Mouse (Mus musculus): Measurements from ENCODE around the gene Lypd1.
A peak's percentile ranks its signal among the peaks of the same experiment; 100 is the strongest.

Lypd1 gene

DNA sequence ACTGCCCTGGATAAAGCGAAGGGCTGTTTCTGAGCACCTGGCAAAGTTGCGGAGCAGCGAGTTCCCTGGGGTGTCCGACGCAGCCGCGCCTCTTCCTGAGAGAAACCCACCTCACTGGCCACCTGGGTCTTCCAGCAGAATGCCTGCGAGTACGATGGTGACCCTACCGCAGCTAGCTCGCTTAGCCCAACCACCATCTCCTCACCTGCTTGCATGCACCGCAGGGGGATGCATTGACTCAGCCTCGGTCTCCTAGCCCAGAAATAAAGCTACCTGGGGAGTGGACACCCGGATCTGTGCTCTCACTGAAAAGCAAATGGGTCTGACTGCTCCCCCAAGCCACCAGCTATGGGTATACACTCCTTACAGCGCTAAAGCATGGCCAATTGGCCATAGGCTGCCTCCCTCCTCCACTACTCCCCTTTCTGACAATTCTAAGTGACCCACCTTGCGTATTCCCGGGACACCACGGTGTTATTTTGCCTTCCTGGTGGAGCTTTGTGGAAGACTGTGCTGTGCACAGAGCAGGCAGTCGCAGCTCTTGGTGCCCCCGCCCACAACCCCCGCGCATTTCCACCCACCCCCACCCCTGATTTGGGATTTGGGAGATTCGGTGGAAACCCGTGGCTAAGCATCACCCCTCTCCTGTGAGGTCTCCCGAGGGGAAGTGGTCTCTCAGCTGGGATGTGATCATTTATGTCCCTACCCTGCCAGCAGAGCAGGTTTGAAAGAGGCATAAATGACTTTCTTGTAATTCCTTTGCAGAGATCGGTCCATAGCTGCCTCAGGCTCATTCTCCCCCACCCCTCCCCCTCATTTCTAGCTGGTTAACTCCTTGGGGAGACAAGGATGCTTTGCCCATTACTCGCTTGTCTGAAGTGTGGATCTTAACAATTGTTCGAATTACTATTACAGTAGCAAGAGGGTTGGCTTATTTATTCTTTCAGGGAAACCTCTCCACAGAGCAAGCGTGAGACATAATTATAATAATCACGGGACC lies at the start of gene Lypd1:
Gene Lypd1 (minus strand): TSS at position 501 of the 1,000 bp plus-strand sequence.
- no peak for DNase-seq (ENCODE audit: low read depth, low spot score)

- DNase-seq (ENCODE audit: low read depth, low spot score): no peak
Measured at GRCm38 (mm10) chr1:125951026-125951425, 38.1 kb upstream of the Lypd1 start.

GRCm38 (mm10) chr1:125949076-125949475 lies 36.2 kb upstream of the Lypd1 start:
- peak; percentile 4 for DNase-seq (ENCODE audit: low read depth, low spot score)

DNA sequence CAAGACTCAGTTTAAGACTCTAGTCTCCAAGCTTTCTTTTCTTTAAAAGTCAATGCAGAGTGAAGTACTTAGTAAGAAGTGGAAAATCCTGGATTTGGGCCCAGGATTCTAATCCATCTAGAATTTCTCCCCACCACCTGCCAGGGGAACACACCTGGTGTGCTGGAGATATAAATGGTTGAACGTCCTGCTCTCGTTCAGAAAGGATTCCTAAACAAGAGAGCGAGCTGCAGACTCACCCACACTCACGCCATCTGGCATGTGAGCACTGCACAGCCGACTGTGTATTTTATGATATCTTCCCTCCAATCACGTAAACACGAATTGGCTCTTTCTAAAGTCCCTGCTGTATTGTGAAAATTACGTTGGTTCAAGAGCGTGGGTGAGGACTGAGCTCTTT lies 32.2 kb upstream of the Lypd1 start:
- no peak for DNase-seq (ENCODE audit: low read depth, low spot score)

DNA sequence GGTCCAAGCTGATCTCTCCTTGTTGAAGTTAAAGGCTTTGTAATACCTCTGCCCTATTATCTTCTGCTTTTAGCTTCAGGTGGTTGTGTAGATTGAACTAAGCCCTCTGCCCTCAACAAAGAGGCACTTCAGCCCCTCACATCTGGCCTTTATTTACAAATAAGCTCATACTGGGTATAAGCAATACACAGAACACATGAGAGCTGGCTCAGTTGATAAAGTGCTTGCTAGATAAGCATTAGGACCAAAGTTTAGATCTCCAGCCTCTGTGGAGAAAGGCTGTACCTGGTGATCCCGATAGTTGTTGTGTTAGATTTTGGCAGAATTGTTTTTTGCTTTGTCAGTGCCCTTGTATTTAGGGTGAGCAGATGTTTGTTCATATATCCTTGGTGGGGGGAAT lies 30.4 kb upstream of the Lypd1 start:
- DNase-seq (ENCODE audit: low read depth, low spot score): no peak

DNA sequence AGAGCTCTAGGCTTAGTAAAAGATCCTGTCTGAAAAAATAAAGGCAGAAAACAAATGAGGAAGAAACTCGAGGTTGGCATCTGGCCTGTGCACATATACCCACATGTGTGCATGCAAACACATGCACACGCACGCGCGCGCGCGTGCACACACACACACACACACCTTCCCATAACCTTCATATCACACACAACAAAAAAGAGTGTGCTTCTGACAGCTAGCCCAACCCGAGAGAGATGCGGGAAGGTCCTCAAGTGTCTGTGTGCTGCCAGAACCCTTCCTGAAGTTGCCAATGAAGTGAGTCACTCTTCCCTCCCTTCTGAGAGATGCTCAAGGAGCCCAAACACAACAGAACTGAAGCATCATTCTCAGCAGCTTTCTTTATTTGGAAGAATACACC lies 12.6 kb upstream of the Lypd1 start:
- DNase-seq (ENCODE audit: low read depth, low spot score): peak; percentile 15

GRCm38 (mm10) chr1:125923062-125923461 lies 10.2 kb upstream of the Lypd1 start:
- no peak for DNase-seq (ENCODE audit: low read depth, low spot score)

GRCm38 (mm10) chr1:125920696-125921095 lies 7.8 kb upstream of the Lypd1 start:
- DNase-seq (ENCODE audit: low read depth, low spot score): no peak

- DNase-seq (ENCODE audit: low read depth, low spot score): no peak
Measured at GRCm38 (mm10) chr1:125911901-125912445, 928 bp downstream of the Lypd1 start.

GRCm38 (mm10) chr1:125911337-125911900 lies 1.5 kb downstream of the Lypd1 start:
- no peak for DNase-seq (ENCODE audit: low read depth, low spot score)

DNA sequence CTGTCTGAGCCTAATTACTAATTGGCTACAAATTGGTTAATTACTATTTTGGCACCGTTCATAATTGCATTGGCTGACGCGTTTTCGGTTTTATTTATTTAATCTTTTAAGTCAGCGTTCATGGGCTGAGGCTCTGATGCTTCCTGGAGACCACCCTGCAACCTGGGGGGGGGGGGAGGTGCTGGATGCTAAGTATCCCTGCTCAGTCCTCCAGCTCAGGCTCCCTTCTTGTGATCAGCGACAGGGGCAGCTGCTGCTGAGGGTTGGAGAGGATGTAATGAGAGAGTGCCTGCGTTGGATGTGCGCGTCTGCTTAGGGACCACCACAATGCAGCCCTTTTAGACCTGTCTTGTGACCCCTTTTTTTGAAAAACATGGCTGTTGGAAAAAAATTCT lies 2.0 kb downstream of the Lypd1 start:
- DNase-seq (ENCODE audit: low read depth, low spot score): no peak

DNA sequence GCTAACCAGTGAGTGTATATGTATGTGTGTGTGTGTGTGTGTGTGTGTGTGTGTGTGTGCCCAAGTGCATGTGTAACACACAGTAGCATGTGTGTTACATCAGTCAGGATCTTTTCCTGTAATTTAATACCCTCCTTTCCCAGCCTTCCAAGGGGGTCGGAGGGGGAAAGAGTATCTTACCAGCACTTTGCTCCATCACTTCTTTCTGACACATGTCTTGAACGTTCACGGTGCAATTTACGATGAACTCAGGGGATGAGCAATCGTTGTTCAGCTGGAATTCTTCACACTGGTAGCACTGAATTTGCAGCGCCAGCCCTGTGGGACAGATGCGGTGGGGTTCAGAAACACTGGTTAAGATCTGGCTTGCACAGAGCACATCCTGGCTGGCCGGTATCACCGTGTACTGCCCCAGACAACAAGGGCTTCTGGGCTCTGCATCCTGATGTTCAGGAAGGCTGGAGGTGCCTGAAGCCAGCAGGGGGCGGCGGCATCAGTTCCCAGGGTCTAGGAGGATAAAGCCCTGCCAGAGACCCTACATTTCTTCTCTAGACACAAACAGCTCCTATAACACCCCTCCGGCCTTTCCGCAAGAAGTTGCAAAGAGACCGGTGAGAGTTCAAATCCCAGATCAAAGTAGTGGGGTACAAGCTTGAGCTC lies 2.6 kb downstream of the Lypd1 start:
- DNase-seq (ENCODE audit: low read depth, low spot score): no peak

- DNase-seq (ENCODE audit: low read depth, low spot score): no peak
Measured at GRCm38 (mm10) chr1:125893158-125893557, 19.7 kb downstream of the Lypd1 start.

GRCm38 (mm10) chr1:125870056-125870455 lies 42.8 kb downstream of the Lypd1 start:
- DNase-seq (ENCODE audit: low read depth, low spot score): no peak

DNA sequence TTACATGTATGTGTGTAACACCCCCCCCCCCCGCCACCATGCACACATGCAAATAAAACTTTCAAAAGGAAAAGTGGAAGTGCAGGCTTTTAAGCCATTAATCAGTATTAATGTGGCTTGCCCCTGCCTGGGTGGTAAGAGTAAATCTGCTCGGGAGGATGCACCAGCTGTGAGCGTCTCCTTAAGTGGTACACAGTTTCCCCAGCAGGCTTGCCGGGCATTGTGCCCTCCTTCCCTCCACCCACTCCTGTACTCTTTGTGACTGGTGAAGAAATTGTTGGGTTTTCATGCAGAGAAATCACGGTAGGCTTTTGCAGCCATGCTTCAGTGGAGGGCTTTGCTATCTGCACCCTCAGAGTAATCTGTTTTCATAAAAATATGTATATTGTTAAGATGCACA lies 54.3 kb downstream of the Lypd1 start:
- no peak for DNase-seq (ENCODE audit: low read depth, low spot score)

DNA sequence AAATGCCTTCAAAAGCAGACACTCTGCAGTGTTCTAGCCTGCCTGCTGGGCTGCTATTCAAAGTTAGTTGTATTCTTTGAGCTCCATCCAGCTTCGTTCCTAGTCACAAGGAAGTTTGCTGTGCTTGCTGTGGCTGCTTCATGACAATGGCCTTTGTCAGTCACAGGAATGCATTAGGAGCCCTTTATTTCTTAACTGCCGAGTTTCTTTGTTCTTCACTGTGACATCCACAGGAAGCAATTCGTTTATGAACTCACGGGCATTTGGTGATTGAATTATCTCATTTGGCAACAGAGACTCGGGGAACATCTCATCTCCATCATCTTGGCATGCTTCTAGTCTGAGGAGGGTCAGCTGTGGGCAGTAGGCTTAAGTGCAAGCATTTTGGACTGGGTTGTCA lies 58.3 kb downstream of the Lypd1 start:
- no peak for DNase-seq (ENCODE audit: low read depth, low spot score)

DNA sequence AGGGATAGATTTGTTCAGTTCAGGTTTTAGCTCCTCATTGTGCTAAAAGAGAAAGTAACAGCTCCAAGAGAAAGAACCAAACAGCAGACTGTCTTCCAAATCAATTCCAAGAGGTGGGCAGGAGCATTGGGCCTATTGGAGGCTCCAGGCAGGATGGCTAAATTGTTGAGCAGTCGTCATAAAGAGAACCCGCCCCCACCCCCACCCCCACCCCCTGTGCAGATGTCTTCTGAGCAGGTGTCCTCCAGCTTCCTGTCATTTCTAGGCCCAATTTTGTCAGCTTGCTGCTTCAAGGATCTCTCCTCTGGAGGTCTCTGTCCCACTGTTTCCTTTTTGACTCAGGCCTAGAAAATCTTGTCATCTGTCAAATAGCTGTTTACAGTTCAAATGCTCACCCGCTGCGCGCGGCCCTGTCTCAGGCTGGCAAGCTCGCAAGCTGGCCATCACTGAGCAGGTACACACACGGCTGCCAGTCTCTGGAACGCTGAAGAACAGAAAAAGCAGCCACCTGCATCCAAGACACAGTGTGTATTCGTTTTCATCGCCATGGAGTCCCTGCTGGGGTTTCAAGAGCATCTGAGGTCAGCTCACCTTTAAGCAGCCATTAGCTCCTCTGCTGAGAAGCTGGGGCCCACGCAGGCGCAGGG lies 73.0 kb downstream of the Lypd1 start:
- no peak for DNase-seq (ENCODE audit: low read depth, low spot score)

GRCm38 (mm10) chr1:125837507-125837906 lies 75.4 kb downstream of the Lypd1 start:
- DNase-seq (ENCODE audit: low read depth, low spot score): no peak

- DNase-seq (ENCODE audit: low read depth, low spot score): no peak
Measured at GRCm38 (mm10) chr1:125823611-125824010, 89.3 kb downstream of the Lypd1 start.

DNA sequence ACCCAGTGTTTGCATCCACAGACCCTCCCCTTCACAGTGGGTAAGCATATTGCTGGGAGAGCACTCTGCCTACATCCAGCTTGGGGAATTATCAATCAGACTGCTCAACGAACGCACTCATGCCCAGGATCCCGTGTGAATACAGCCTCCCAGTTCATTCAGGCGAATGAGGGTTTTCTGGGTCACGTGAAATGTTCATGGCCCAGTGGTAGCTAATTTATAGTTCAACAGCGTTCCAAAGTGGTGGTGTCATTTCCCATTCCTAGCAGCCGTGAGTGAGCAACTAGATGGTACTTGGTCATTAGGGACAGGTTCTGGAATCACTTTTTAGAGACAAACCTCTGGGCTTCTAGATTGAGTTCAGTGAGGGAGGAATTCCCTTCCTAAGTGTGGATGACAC lies 91.8 kb downstream of the Lypd1 start:
- DNase-seq (ENCODE audit: low read depth, low spot score): no peak
